Mouse (Mus musculus): ENCODE data around the gene Snx20. TPM values are rescaled to one million over a fixed set of nuclear protein-coding genes. Genes with fewer than 3 reads are reported as not detected.

Gene Snx20
- total and polyA plus RNA-seq, 2 experiments from 2014 or later, result 1.1 to 2.2 TPM

GRCm38 (mm10) chr8:88646837-88647778 lies 11.2 kb upstream of the Snx20 start, which contains the start of gene Nod2:
Nod2 (plus strand) TSS chr8:88647315.
- no peak for TF ChIP-seq CTCF (IDR thresholded peaks at IDR 0.05; ENCODE audit: low read depth)
- no peaks in the 10 kb centered on the region for H3K9me3 ChIP-seq (ENCODE audit: low read length)
- DNase-seq (ENCODE audit: low spot score) (peak; percentile 47), ATAC-seq (peak; percentile 47; the same call in 1 of the 2 replicates)
- H3K4me2 ChIP-seq (ENCODE audit: low read depth, low read length), result peak within 1 kb of the TSS; percentile 58
- H3K9ac ChIP-seq (replicated peaks; ENCODE audit: low read length), result peak within 1 kb of the TSS; percentile 36; the same call in 1 of the 2 replicates
- H3K4me3 ChIP-seq (ENCODE audit: low read length), result peak within 1 kb of the TSS; percentile 21
- 12% methylated on average over 33 of the region's 33 CpGs for WGBS
- no peaks in the 10 kb centered on the region for H3K36me3 ChIP-seq (ENCODE audit: insufficient read depth, low read length)
- peaks cover 3% of the 10 kb centered on the region for H3K4me1 ChIP-seq (ENCODE audit: insufficient read depth, low read length)
- no peaks in the 10 kb centered on the region for H3K27me3 ChIP-seq (ENCODE audit: insufficient read depth, low read length)
- H3K27ac ChIP-seq, result no peak within 1 kb of the TSS

- WGBS, result 59% methylated on average over 5 of the region's 5 CpGs
- TF ChIP-seq CTCF (IDR thresholded peaks at IDR 0.05; ENCODE audit: low read depth), result no peak
Measured at GRCm38 (mm10) chr8:88642734-88643564, 7.0 kb upstream of the Snx20 start.

GRCm38 (mm10) chr8:88638908-88639307 lies 3.0 kb upstream of the Snx20 start:
- no peak overlapping the region for H3K4me2 ChIP-seq (ENCODE audit: low read depth, low read length)
- H3K27me3 ChIP-seq (ENCODE audit: insufficient read depth, low read length), result no peaks in the 10 kb centered on the region
- no peak for ATAC-seq
- WGBS, result 98% methylated on average over 3 of the region's 3 CpGs
- no peak overlapping the region for H3K27ac ChIP-seq
- DNase-seq (ENCODE audit: low spot score), result no peak
- no peaks in the 10 kb centered on the region for H3K36me3 ChIP-seq (ENCODE audit: insufficient read depth, low read length)
- TF ChIP-seq CTCF (IDR thresholded peaks at IDR 0.05; ENCODE audit: low read depth), result no peak
- no peaks in the 10 kb centered on the region for H3K9me3 ChIP-seq (ENCODE audit: low read length)
- no peak overlapping the region for H3K9ac ChIP-seq (replicated peaks; ENCODE audit: low read length)
- 0 out of 2 replicates have a peak, but pooled peaks cover 4% of the 10 kb centered on the region for H3K4me1 ChIP-seq (ENCODE audit: insufficient read depth, low read length)
- no peak overlapping the region for H3K4me3 ChIP-seq (ENCODE audit: low read length)

More at GRCm38 (mm10) chr8:88642734-88643564, 7.0 kb upstream of the Snx20 start:
- DNase-seq (ENCODE audit: low spot score) (no peak), ATAC-seq (no peak)
- no peaks in the 10 kb centered on the region for H3K9me3 ChIP-seq (ENCODE audit: low read length)
- H3K36me3 ChIP-seq (ENCODE audit: insufficient read depth, low read length), result no peaks in the 10 kb centered on the region
- no peak overlapping the region for H3K9ac ChIP-seq (replicated peaks; ENCODE audit: low read length)
- no peak overlapping the region for H3K27ac ChIP-seq
- H3K4me2 ChIP-seq (ENCODE audit: low read depth, low read length), result no peak overlapping the region
- no peaks in the 10 kb centered on the region for H3K27me3 ChIP-seq (ENCODE audit: insufficient read depth, low read length)
- peaks cover 2% of the 10 kb centered on the region for H3K4me1 ChIP-seq (ENCODE audit: insufficient read depth, low read length)
- H3K4me3 ChIP-seq (ENCODE audit: low read length), result no peak overlapping the region

GRCm38 (mm10) chr8:88637092-88638000 lies 1.4 kb upstream of the Snx20 start:
- H3K4me1 ChIP-seq (ENCODE audit: insufficient read depth, low read length), result 0 out of 2 replicates have a peak, but pooled peaks cover 4% of the 10 kb centered on the region
- H3K4me3 ChIP-seq (ENCODE audit: low read length), result no peak overlapping the region
- no peak overlapping the region for H3K27ac ChIP-seq
- no peaks in the 10 kb centered on the region for H3K9me3 ChIP-seq (ENCODE audit: low read length)
- no peaks in the 10 kb centered on the region for H3K36me3 ChIP-seq (ENCODE audit: insufficient read depth, low read length)
- H3K4me2 ChIP-seq (ENCODE audit: low read depth, low read length), result no peak overlapping the region
- no peak for DNase-seq (ENCODE audit: low spot score)
- TF ChIP-seq CTCF (IDR thresholded peaks at IDR 0.05; ENCODE audit: low read depth), result no peak
- no peak for ATAC-seq
- WGBS, result 66% methylated on average over 9 of the region's 9 CpGs
- H3K9ac ChIP-seq (replicated peaks; ENCODE audit: low read length), result no peak overlapping the region
- no peaks in the 10 kb centered on the region for H3K27me3 ChIP-seq (ENCODE audit: insufficient read depth, low read length)

- Histone ChIP-seq H3K9me3 (ENCODE audit: low read length) (no peaks in the 10 kb centered on the region), H3K4me2 (ENCODE audit: low read depth, low read length) (no peak overlapping the region), H3K27ac (no peak overlapping the region), H3K4me3 (ENCODE audit: low read length) (no peak overlapping the region), H3K36me3 (ENCODE audit: insufficient read depth, low read length) (no peaks in the 10 kb centered on the region), H3K9ac (replicated peaks; ENCODE audit: low read length) (no peak overlapping the region), H3K4me1 (ENCODE audit: insufficient read depth, low read length) (0 out of 2 replicates have a peak, but pooled peaks cover 4% of the 10 kb centered on the region), H3K27me3 (ENCODE audit: insufficient read depth, low read length) (no peaks in the 10 kb centered on the region)
- TF ChIP-seq CTCF (IDR thresholded peaks at IDR 0.05; ENCODE audit: low read depth), result no peak
- no peak for ATAC-seq
- no peak for DNase-seq (ENCODE audit: low spot score)
- WGBS, result 87% methylated on average over 7 of the region's 7 CpGs
Measured at GRCm38 (mm10) chr8:88633343-88633765, 2.6 kb downstream of the Snx20 start.

- H3K9me3 ChIP-seq (ENCODE audit: low read length), result no peaks in the 10 kb centered on the region
- no peak overlapping the region for H3K4me3 ChIP-seq (ENCODE audit: low read length)
- ATAC-seq (no peak), DNase-seq (ENCODE audit: low spot score) (peak; percentile 76)
- H3K36me3 ChIP-seq (ENCODE audit: insufficient read depth, low read length), result no peaks in the 10 kb centered on the region
- H3K4me1 ChIP-seq (ENCODE audit: insufficient read depth, low read length), result no peaks in the 10 kb centered on the region
- no peak overlapping the region for H3K9ac ChIP-seq (replicated peaks; ENCODE audit: low read length)
- H3K27ac ChIP-seq, result no peak overlapping the region
- peak; percentile 69 for TF ChIP-seq CTCF (IDR thresholded peaks at IDR 0.05; ENCODE audit: low read depth)
- no peaks in the 10 kb centered on the region for H3K27me3 ChIP-seq (ENCODE audit: insufficient read depth, low read length)
- H3K4me2 ChIP-seq (ENCODE audit: low read depth, low read length), result no peak overlapping the region
Measured at GRCm38 (mm10) chr8:88631081-88631480, 4.8 kb downstream of the Snx20 start.
